Mouse (Mus musculus): ENCODE measurements around the gene Txndc15.
A peak's percentile ranks its signal among the peaks of the same experiment; 100 is the strongest.

Txndc15 gene

GRCm38 (mm10) chr13:55732121-55732520, 17.7 kb downstream of the Txndc15 start:
- DNase-seq, result no peak

DNA sequence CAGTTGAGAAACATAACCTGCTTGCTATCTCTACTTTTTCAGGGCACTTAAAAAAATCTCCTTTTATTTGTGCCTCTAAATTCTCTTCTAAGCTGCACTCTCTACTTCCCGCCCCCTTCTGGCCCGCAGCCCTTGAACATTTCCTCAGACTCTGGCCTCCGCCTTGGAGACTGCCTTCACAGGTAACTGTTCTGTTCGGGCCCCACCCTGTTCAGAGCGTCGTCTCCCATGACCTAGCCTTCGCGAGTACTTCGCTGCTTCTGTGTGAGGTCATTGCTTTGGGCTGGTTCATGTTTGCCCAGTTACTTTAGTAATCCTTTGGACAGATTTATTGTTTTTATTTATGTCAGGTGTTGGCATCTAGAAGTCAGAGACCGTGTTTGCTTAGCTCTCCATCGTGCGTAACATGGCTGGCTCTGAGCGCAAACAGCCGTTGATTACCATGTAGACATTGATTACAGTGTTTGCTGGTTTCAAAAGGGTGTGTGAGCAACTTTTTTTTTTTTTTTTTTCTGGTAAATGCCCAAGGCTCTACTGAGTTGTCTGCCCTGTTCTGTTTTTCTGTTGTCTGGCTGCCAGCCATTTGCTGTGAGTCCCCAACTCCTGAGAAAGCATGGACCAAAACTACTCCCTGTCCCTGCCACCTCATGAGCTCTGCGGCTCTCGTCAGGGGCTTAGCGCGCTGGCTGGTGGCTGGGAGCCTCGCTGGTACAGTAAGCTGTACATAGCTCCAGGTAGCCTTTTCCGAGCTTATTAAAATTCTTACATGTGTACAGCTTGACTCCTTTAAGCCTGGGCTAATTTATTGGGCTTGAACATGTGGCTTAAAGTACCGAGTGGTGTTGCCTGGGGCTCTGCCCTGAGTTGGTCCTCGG, 19.4 kb downstream of the Txndc15 start:
- no peak for DNase-seq

DNA sequence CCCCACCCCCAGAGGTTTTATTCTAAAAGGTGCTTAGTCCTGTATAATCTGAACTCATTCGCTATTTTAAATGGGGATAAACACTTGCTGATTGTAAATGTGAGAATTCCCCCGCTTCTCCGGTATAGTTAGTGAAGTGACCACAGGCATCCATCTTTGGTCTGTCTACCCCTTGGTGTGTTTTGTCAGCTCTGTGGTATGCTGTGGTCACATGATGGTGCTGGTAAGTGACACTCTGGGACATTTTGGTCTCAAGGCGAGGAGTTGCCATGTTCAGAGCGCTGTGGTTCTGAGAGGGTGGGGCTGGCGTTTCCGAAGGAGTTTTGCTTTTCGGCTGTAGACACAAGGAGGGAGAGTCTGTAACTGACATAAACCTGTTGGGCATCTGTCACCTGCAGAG, 23.4 kb downstream of the Txndc15 start:
- DNase-seq, result no peak

DNA sequence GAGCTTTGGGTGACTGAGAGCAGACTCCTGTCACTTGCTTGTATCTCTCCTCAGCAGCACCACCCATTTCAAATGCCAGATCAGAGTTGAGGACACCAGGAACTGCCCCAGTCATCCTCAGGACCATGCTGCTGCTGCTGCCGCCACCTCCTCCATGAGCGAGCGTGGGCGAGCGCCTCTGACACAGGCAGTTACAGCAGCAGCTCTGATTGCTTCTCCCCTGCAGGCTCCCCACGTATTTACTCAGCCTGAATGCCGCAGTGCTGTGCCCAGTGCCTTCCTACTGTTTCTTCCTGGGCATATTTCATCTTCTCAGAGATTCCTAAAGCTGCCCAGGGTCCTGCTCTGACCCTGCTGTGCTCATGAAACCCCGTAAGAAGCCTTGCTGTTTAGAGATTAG, 27.9 kb downstream of the Txndc15 start:
- DNase-seq, result no peak

DNA sequence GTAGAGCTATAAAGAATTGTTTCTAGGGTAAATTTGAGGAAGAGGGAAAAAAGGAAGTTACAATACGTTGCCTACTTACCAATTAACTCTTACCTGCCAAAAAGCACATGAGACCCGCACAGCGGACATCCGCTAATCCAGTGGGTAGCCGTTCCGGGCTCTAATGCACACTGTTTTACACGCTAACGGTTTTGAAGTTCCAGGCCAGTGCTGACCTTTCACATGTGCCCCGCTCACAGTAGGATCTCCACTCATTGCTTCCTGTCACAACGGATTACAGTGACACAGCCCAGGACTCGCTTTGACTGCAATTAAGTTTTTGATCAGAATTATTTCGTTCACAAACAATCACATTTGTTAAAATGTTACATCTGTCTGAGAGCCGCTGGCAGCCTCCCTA, 39.9 kb downstream of the Txndc15 start:
- no peak for DNase-seq

DNA sequence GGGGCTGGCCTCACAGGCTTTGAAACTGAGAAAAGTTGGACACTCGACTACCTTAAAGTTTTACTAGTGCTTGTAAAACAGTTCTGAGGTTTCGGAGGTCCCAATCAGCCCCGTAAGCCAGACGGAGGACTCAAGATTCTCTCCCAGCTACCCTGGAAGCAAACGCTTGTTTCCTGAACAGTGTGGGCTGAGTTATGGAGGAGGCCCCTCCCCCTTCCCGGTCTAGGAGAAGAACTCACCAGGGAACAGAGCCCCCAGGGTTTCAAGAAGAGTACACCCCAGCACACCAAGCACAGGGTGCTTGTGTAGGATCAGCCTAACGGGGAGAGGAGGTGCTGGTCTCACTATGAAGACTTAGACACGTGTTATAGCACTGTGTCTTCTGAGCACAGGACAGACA, 42.3 kb downstream of the Txndc15 start:
- no peak for DNase-seq

- peak; percentile 43 for DNase-seq
These were observed 43.2 kb downstream of the Txndc15 start for GRCm38 (mm10) chr13:55757645-55758044.

DNA sequence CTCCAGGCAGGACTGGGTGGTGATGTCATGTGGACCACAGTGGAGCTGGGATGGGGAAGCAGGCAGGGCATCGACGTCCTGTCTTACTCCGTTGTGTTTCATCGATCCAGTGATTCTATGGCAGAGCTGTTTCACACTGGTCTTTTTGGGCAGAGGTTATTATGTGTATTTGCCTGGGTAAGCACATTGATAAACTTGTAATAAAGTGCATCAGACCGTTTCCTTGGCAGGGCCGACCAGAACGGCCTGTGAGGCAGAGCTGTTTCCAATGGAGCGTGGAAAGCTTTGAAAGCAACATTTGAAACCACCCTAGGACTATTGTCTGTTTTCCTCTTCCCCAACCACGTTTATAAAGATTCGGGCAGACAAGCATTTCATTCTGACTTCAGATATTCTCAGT, 46.1 kb downstream of the Txndc15 start:
- no peak for DNase-seq

- no peak for DNase-seq
These were observed 47.0 kb downstream of the Txndc15 start for GRCm38 (mm10) chr13:55761486-55761885.

DNA sequence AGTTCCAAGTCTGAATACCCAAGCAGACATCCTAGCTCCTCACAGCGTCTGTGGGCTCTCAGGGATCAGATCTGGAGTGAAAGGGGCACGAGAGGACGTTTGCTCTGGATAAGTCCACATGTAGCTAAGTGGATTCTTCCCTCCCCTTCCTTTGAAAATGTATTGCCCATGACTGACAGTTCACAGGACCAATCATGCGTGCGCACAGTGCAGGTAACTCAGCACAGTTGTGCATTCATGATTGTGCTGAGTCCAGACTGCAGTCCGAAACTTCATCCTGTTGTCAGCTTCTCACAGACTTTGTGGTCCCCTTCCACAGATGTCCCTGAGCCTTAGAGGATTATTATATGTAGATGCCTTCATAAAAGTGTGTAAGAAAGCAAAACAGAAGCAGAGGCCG, 59.9 kb downstream of the Txndc15 start:
- DNase-seq, result no peak

- no peak for DNase-seq
These were observed 60.6 kb downstream of the Txndc15 start for GRCm38 (mm10) chr13:55775056-55775455.
